Mouse (Mus musculus): Measurements from ENCODE around the gene Fat3.

Gene Fat3

DNA sequence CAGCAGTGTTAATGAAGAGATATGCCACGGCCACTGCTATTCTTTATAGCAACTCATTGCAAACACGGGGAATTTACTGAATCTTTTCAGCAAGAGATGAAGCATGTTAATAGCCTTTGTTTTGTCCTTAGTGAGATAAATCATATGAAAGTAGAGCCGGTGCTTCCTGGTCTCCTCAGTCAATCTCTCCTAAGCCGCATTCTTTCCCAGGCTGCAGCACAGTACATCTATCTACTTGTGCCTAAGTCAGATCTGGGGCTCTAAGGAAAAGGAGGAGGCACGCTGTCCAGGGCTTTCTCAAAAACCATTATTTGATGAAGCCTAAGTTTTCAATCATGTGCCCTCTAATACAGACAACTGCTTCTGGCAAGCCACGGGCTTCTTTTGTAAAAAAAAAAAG, 361.8 kb downstream of the Fat3 start:
- no peak for DNase-seq (ENCODE audit: low spot score in 2 of 2)

DNA sequence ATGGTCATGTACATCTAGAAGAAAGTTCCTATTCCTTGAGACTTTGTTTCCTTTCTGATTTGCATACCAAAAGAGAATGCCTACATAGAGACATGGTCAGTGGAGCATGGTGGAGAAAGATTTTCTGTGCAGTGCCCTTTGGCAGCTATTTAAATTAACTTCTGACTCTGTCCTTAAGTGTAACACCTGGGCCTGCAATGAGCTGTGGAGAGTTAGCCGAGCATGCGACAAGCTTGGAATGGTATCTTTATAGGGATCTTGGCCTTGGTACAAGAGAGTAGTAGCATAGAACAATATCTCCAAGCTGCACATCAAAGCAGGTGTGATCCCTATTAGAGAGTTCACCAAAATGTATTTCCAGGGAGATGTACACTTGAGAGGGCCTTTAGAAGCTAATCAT, 368.0 kb downstream of the Fat3 start:
- DNase-seq (ENCODE audit: low spot score in 2 of 2) = no peak

DNA sequence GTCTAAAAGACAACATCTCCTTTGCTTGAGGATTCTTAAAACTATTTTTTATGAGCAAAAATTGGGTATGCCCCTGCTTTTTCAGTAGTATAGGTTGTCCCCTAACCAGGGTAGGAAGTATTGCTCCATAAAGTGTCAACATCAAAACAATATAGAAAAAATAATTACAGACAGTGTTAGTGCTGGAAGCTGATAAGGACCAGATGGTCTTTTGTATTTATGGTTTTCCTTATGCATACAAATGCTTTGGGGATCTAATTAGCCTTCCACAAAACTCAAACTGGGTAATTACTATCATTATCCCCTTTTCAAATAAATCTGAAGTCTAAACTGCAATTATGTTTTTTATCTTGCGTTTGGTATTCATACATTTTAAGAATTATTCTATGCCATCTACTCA, 368.5 kb downstream of the Fat3 start:
- DNase-seq (ENCODE audit: low spot score in 2 of 2) = no peak

DNA sequence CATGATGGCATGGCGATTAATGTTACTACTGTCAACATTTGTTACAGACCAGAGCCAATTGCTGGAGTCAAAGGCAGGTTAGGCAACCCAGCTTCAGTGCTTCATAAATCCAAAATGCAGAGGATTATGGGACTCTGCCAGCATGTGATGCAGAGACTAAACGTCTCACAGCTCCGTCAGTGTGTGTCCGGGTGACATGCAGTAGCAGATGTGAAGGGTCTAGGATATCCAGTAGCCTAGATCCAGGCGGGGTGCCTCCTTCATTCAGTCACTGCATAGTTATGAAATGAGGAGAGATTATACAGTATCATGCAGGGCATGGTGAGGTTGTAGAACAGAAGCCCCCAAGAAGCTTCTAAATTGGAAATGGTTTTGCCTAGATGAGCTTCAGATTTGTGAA, 379.3 kb downstream of the Fat3 start:
- no peak for DNase-seq (ENCODE audit: low spot score in 2 of 2)

DNA sequence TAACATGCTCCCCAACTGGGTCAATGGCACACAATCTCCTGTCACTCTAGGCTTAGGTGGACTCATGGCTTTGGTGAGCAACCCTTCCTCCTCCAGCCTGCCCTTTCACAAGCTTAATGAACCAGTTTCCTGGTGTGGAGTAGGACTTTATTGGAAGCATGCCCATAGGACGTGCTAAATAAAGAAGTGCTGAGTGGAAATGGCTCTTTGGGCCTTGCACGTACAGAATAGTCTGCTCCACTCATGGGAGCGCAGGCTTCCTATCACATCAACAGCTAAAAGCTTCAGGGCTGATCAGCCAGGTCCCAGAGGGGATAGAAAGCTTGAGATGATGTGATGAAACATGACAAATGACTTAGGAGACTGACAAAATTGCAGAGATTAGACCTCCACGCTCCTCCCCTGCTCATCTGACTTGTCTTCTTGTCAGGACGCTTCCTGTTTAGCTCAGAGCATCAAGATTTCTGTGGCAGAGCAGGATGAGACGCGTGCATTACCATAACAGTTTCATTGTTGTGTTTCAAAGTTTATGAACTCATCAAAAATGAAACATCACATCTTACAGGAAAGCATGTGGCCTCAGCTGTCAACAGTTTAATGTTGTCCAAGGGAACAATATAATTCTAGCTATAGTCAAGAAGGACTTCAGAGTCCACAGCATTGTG, 386.1 kb downstream of the Fat3 start:
- DNase-seq (ENCODE audit: low spot score in 2 of 2) = no peak

DNA sequence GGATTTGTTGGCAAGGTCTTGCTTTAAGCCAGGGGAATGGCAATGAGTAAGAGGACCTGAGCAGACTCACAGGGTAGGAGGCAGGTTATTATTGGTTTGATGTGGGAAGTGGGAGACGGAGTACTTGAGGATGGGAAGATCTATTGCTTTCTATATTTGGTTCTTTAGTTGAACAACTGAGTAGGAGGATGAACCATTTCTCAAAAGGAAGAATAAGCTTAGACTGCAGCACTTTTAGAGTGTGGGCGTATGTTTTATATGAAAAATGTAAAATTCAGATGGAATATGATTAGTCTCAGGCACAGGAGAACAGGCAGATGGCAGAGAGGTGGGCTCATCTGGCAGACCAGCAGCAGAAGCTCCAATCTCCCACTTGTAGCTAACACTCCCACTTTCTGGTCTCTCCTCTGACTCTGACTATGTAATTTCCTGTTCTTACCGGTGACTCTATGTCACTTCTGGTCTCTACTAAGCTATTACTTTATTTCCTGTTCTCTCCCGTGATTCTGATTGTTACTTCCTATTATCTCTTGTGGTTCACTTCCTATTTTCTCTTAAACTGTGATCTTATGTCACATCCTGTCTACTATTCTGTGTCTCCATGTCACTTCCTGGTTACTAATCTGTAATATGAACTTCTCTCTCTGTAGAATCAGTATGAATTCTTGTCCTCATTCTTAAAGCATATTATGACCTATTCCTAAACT, 387.0 kb downstream of the Fat3 start:
- DNase-seq (ENCODE audit: low spot score in 2 of 2) = no peak

DNA sequence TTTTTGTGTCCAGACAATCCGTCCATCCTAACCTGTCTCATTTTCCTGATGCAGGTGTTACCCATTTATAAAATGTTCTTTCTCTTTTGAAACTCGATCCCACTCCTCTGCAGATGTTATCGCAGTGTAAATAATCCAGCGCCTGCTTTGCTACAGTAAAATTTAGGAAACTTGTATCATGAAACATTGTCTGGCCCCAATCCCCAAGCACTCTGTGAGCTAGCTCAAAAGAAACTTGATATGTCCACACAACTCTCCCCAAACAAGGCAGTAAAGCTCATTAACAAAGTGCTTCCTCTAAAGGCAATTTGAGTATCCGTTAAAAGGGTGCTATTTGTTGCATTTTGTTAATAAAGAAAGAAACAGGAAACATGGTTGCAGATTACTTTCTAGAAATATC, 393.2 kb downstream of the Fat3 start:
- DNase-seq (ENCODE audit: low spot score in 2 of 2) = no peak

DNA sequence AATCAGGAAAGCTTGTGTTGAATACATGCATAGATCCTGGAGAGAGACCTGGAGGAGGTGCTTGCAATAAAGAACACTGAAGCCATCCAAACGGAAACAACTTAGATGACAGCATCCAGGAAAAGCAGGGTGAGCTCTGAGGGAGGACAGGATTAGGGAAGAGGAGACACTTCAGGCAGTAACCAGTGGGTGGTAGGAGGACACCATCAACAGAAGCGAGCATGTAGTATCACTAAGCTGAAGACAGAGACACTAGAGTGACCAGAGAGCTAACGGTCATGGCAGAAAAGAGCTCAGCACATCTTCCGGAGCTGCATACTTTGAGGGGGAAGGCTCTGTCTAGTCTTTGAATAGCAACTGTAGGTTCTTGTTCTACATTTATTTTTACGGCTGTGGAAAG, 393.7 kb downstream of the Fat3 start:
- no peak for DNase-seq (ENCODE audit: low spot score in 2 of 2)

DNA sequence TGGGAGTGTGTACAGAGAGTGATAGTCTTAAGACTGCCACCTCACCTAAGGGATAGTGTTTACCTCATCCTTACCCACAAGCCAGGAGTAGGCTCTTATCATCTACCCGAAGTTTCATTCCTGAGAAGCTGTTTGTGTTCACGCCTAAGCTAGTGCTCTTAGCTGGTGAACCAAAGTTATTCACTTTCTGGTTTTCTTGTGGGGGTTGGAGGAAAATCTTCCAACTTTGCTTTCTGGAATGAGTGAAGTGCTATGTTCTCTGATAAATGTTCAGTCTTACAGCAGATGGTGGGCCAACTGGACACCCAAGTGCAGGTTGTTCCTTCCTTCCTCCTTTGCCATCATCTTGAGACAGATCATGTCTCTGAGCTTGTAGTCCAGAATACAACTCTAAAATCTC, 402.5 kb downstream of the Fat3 start:
- no peak for DNase-seq (ENCODE audit: low spot score in 2 of 2)

DNA sequence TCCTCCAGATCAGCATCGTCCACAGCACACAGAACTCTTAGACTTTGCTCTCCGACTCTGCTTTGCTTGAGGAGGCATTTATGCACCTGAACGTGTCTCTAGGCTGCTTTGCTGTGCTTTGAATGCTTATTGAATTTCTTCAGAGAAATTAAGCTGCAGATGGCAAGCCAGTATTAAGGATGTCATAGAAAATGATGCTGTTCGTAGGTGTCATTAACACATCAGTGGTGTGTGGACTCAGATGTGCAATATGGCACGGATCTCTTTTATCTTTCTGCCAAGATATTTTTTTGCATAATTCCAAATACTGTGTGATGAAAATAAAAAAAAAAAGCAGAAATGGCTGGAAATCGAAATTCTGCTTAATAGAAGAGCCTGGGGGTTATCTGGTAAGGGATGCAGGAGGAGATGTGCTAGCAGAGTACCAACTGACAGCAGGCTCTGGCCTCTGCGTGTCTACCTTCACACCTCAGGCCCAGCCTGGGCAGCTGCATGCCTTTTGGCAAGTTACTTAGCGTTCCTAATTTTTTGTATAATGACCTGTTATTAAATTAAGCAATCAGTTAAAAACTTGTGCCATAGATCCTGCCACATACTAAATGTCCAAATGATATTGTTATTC, 407.9 kb downstream of the Fat3 start:
- DNase-seq (ENCODE audit: low spot score in 2 of 2) = no peak

DNA sequence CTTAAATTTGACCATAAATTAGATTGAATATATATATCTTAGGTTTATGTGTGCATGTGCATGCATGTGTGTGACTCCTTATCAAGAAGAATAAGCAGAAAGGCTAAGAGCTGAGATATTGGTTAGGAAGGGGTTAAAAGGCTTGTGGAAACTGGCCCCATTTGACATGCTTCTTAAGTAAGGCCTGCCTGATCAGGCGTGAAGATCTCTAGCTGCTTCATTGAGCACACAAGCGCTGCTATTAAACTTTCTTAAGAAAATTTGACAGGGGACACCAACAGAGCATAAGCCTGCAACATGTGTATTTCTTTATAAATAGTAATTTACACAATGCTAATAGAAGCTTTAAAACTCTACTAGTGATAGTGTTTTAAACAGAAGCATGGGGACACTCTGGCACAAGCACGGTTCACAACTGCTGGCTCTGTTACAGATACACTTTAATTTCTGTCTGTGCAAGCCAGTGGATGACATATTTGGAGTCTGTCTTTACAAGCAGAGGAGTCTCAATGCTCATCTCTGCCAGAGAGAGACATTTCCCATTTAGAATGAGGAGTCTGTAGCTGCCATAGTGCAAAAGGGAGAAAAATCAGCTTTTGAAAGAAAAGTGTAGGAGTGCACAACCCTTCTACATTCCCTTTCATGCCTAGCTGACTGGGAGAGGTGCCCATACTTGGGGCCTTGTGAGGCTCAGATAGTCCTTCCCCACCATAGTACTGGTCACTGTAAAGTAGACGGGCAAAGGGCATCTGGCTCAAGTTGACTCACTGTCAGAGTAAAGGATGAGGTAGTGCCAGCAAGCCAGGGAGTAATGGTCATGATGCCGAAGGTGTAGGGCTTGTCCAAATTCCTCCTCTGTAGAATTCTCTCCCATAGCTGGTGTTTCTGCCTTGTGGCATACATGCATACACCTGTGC, 408.8 kb downstream of the Fat3 start:
- no peak for DNase-seq (ENCODE audit: low spot score in 2 of 2)

DNA sequence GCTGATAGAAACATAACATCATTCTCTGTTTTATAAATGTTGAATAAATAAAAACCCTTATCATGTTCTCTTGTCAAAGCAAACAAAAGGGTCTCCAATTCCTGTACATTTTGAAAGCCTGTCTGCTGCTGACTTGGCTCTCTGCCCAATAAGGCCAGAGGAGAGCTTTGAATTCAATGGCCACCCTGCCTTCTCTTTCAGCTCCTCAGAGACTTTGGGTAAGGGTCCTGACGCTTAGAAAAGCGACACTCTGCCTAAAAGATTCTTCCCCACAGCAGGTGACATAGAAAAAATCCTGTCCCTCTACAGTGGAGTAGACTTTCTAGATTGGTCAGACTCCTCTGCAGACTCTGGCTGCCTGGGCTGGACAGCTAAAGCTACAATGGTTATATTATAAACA, 421.8 kb downstream of the Fat3 start:
- no peak for DNase-seq (ENCODE audit: low spot score in 2 of 2)

DNA sequence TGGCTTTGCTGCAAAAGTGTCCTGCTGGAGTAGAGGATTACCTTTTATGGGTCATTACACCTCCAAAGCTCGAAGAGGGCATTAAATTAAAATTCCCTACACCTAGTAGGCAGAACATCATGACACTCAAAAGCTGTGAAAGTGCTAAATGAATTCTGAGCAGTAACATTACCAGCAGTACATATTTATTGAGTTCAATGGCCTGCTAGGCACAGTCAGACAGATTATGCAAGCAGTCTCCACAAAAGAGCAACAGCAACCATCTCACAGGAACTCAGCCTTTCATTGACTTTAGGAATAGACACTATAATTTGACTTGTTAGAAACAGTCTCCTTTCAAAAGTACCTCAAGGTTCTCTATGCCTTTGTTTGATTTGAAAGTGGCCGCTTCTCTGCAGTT, 426.4 kb downstream of the Fat3 start:
- DNase-seq (ENCODE audit: low spot score in 2 of 2) = no peak

DNA sequence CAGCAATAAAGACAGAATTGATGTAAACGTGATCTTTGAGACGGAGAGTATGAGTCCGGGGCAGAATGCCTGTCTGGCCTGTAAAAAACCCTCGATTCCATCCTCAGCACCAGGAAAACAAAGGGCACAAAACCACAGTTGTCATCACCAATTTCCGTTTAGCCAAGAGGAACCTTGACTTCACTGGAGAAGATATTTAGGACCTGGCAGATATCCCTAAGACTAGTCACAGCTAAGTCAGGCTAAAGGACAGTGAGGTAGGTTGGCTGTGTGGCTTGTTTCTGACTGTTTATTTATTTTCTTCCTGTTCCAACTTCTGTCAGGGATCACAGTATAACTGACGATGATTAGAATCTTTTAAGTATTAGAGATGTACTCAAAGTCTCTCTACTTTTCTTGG, 427.0 kb downstream of the Fat3 start:
- no peak for DNase-seq (ENCODE audit: low spot score in 2 of 2)

DNA sequence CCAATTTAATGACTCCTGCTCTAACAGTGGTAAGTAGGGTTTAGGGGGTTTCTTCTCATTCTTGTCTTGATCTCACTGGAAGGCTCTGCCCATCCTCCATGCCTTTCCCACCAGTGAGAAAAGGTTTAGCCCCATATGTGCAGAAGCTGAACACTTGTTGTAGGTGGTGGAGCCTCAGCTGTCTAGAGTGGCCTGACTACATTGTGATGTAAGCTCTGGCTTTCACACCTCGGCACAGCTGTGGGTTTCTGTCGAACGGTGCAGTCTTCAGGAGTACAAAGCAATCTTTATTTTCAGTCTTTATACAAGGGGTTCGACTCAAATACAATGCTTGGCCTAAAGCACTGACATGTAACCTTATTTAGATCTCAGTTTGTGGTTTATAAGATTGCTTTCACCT, 437.6 kb downstream of the Fat3 start:
- no peak for DNase-seq (ENCODE audit: low spot score in 2 of 2)

DNA sequence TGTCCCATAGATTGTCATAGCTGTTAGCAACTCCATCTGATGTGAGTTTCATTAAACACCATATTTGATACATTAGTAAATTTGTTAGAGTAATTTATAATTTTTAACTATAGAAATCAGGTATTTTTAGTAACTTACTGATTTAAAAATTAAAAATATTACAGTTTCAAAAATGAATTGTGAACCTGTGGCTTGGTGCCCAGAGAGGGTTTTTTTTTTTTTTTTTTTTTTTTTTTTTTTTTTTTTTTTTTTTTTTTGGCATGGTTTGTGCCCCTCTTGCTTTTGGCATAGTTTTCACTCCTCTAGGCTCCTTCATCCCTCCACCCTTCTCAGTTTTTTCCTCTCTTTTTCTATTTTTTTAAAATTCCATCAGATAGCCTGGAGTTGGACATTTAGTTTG, 438.6 kb downstream of the Fat3 start:
- DNase-seq (ENCODE audit: low spot score in 2 of 2) = no peak

DNA sequence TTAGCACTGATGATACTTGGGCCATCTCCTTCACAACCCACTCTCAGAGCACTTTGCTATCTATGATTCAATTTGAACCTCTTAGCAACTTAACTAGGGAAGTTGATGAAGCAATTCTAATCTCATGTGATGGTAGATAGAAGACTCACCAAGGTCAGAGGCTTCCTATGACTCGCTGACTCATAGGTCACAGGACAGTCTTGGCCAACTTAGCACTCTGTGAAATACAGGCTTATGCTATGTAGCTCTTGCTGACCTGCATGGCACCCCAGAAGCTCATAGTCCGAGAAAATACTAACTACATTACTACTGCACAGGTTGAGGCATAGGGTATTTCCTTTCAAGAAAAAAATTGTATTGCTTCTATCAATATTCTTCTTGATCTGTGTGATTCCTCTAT, 454.4 kb downstream of the Fat3 start:
- no peak for DNase-seq (ENCODE audit: low spot score in 2 of 2)

DNA sequence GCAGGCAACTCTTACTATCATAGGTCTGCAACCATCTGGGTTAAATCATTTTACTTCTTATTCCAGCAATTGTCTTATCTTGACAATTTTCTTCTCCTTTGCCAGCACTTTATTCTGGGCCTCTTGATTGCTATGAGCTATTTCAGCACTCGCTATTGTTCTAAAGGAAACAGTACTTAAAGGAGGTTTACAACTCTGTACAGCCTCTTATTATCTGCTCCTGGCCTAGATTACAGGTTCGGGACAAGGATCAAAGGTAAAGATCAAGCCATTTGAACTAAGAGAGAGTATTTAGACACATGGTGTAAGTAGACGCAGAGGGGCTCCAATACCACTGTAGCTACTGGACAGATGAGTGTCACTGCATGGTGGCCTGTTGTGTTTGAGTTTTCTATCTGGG, 463.7 kb downstream of the Fat3 start:
- no peak for DNase-seq (ENCODE audit: low spot score in 2 of 2)

DNA sequence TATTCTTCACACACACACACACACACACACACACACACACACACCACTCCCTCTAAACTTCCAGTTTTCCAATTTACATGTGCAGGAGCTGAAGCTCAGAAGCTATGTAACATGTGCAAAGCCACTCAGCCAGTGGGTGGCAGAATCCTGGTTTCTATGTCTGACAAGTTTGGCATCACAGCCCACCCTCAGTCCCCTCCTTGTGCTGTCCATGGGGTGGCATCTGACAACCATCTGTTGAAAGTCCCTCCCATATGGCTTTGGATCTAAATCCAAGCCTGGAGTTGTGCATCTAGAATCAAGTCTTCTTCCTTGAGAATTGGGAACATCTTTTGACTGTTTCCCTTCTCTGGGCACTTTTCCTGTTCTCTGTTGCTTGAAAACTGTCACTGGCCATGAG, 464.7 kb downstream of the Fat3 start:
- DNase-seq (ENCODE audit: low spot score in 2 of 2) = no peak

DNA sequence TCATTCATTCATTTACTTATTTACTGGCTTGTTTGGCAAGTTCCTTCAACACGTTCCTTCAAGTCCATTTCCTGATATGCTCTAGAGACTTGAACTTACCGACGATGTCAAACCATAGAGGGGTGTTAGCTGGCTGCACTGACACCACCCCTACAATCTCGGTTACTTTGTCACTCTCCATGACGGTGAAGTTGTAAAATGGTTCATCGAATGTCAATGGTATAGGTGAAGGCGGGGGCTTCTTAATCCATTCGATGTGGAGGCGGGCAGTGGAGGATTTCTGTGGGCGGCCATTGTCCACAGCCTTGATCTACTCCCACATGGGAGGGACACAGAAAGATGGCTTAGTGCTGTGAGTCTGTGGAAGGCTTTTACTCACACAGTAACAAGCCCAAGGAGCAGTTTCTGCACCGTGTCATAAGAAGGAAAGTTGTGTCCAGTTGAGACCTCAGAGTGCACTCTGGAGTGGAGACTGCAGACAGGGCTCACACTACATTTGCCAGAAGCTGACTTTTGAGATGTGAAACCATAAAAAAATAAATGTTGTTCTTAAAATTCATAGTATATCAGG, 471.3 kb downstream of the Fat3 start:
- DNase-seq (ENCODE audit: low spot score in 2 of 2) = no peak

DNA sequence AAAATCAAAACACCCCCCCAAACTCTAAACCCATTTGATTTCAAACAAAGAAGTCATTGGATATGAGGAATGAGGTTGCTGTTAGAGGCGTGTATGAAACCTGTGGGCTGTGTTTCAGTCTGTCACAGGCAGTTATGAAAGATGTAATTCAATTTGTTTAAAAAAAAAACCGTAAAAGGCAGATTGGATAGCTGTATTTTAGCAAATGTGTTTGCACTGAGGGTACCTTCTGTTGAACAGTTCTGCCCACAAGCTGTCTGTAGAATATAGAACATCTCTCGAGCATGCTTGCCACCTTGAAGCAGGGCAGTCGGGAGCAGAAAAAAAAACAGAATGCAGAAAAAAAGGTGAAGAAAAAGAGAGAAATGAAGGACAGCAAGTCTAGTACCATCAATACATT, 472.0 kb downstream of the Fat3 start:
- no peak for DNase-seq (ENCODE audit: low spot score in 2 of 2)

DNA sequence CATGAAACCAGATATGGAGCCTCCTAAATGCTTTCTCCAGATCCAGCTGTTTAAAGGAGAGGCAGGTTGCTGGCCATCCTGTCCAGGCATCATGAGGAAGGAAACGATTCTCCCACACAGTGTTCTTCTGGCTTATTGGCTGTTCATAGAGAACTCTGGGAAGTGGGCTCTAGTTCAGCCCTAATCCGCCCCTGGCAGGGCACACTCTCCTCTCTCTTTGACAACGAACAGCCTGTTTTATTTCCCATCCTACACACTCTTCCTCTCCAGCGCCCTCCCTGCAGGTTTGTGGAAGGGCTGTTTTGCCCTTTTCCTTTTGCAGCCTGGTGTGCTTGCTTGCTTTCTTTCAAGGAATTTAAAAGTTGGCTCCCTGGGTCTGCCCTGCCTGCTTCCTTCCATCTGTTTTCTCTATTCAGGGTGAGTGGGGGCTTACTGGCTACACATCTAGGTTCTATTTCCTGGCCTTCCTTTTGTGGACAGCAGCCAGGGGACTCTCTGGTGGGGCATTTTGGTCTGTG, 472.6 kb downstream of the Fat3 start:
- no peak for DNase-seq (ENCODE audit: low spot score in 2 of 2)

All from urinary bladder, postnatal 4 days (tissue).